Mouse (Mus musculus): ENCODE data around the gene Tmem143.
A peak's percentile ranks its signal among the peaks of the same experiment; 100 is the strongest.
"Not testable (repeated sequence)": the region's sequence is repeated elsewhere in the genome, so short reads cannot be mapped to it uniquely, and the experiment has no call there.

Gene Tmem143

DNA sequence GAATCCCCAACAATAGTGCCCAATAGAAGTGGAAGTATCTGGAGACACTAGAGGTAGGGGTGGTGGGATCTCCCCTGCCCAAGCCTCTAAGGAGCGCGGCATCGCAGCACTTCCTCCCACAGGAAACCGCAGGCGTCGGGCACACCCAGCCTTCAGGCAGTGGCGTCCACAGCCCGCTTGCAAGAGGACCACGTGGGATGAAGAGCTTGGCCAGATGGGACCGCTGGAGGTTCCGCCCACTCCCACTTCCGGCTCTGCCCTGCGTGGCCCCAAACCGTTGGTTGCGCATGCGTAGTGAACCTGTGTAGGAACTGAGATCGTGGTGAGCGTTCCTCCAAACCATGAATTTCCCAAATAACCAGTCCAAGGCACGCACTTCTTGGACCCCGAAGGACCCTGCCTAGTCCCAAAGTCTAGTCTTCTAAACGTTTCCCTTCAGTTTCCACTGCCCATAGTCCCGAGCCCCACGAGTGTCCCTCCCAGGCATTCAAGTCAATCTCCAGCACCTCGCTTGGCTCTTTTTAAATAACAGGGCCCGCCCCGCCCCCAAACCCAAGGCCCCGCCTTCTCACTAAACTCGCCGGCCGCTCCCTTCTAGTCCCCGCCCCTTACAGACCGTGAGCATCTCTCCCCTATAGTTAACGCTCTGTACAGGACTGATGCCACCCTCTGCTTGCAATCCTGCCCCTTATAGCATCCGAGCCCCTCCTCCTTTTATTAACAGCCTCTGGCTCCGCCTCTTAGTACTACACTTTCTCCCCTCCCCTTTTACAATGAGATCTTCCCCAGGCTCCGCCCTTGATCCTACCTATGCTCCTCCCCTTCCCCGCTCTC lies 26.4 kb downstream of the Tmem143 start:
- DNase-seq (ENCODE audit: low spot score), result peak; percentile 96

- peak; percentile 42 for DNase-seq (ENCODE audit: low spot score)
Observed at GRCm38 (mm10) chr7:45923762-45924428, 27.2 kb downstream of the Tmem143 start, which contains the start of gene Ccdc114. Gene Ccdc114 (plus strand): TSS chr7:45924072.

DNA sequence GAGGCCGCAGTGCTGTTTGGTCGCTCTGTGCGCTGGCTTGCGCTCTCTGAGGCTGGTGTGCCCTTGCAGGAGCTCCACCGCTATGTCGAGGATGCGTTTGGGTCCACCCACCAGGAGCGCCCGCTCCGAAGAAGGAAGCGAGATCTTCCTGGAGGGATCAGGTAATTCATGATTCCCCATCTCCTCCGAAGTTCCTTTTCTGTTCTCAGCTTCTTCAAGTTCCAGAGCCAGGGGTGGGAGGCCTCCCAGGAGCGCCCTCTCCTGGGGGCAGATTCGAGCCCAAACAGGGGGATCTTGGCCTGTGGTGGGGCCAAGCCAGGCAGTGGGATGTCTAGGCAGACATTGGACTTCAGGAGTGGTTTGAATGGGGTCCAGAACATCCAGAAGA lies 27.7 kb downstream of the Tmem143 start:
- DNase-seq (ENCODE audit: low spot score), result no peak

DNA sequence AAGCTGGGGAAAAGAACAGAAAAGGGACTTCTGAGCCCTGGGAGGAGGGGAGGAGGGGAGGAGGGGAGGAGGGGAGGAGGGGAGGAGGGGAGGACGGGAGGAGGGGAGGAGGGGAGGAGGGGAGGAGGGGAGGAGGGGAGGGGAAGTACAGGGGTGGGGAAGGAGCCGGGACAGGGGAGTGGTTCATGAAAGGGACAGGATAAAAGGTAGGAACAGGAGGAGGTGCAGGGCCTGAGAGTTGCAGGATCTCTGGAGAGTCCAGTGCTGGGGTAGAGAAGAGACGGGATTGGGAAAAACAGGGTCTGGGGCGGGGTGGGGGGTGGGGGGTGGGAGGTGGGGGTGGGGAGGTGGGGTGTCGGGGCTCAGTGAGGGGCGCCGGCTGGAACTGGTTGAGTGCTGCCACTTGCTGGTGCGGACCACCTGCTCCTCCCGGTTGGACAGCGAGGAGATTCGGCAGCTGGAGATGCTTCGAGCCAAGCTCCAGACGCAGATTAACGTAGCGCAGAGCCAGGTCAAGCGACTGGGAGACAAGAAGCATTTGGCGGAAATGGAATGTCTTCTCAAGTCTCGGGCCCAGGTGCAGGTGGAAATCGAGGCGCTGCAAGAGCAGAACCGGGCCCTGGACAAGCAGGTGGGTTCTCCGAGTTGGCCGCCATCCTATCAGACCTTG lies 32.0 kb downstream of the Tmem143 start:
- no peak for DNase-seq (ENCODE audit: low spot score)

- no peak for DNase-seq (ENCODE audit: low spot score)
Observed at GRCm38 (mm10) chr7:45929688-45930087, 32.9 kb downstream of the Tmem143 start.

DNA sequence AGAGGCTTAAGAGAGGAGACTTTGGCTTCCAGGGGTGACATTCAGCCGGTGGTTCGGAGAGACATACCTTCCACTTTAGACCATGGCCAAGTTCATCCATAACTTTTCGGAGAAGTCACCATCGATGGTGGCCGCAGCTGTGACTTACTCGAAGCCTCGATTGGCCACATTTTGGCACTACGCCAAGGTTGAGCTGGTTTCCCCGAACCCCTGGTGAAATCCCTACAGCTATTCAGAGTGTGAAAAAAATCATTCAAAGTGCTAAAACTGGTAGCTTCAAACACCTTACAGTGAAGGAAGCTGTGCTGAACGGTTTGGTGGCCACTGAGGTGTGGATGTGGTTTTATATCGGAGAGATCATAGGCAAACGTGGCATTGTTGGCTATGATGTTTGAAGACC lies 37.0 kb downstream of the Tmem143 start:
- DNase-seq (ENCODE audit: low spot score), result not testable (repeated sequence)

DNA sequence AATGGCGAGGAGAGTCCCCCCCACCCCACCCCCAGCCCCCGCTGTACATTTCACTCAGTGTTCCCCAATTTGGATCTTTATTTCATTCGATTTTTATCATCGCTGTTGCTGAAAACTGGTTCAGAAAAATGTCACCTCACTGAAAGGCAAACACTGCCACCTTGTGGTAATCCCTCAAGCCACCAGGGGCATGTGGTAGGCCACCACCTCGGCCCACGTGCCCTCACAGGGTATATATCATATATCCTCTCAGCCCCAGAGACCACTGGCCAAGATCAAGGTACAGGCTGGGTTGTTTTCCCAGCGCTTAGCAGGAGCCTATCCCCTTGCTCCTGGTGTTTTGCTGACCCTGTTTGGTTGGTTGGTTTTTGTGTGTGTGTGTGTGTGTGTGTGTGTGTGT lies 38.4 kb downstream of the Tmem143 start:
- peak; percentile 83 for DNase-seq (ENCODE audit: low spot score)

DNA sequence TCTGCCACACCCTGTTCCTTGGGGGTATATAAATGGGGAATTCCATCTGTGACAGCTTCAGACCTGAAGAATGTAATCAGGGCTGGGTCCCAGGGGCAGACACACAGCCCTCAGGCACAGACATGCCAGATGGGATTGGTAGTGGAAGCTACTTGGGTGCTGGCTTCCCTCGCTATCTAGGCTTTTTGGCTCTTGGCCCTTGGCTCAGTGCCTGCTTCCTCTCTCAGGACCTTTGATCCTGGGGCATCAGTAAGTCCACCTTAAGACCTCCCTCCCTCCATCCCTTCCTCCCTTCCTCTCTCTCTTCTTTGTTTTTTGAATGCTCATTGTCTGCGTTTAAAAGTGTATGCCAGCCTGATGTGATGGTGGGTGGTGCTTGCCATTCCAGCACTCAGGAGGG lies 43.1 kb downstream of the Tmem143 start:
- no peak for DNase-seq (ENCODE audit: low spot score)

GRCm38 (mm10) chr7:45941986-45942385 lies 45.2 kb downstream of the Tmem143 start:
- no peak for DNase-seq (ENCODE audit: low spot score)

DNA sequence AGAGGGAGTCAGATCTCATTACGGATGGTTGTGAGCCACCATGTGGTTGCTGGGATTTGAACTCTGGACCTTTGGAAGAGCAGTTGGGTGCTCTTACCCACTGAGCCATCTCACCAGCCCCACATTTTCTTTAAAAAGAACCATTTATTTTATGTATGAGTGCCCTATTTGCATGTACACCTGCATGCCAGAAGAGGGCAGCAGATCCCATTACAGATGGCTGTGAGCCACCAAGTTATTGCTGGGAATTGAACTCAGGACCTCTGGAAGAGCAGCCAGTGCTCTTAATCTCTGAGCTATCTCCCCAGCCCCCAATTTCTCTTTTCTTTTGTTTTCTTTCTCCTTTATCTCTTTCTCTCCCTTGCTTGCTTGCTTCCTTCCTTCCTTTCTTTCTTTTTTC lies 46.5 kb downstream of the Tmem143 start:
- DNase-seq (ENCODE audit: low spot score), result not testable (repeated sequence)

- DNase-seq (ENCODE audit: low spot score), result no peak
Observed at GRCm38 (mm10) chr7:45949061-45949460, 52.3 kb downstream of the Tmem143 start.

DNA sequence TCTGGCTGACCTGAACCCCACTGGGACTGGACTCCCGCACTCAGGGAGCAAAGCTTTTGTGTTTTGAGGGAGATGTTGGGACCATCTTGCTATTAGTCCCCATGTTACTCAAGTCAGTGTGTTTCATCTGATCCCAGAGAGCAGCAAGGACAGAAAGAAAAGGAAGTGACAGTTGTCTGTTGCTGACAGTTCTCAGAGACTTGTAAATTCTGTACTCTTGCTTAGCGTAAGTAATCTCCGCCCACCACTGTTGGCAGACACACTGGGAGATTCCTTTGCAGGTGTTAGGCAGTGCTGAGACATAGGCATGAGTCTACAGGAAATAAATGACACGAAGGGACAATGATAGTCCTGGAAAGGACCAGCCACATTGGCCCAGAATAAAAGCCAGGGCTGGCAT lies 59.9 kb downstream of the Tmem143 start:
- no peak for DNase-seq (ENCODE audit: low spot score)

All from retina, embryonic 14.5 days (tissue).